Mouse (Mus musculus): Measurements from ENCODE around the gene Cdc6.

DNA sequence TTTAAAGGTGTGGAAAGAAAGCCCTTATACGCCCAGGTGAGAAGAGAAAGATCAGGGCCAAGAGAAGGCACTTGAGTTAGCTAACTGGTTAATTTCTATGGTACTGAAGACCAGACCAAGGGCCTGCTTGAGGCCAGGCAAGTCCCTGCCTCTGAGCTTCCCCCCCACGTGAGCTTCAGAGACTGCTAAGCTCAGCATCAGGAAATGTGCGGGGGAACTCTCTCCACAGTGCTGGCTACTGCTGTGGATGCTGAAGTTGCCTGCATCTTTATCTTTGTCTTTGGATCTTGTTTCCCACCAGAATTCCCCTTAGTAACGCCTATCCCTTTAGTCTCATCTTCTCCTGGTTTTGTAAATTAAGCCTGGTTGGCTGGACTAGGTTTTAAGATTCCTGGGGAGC lies 36.2 kb upstream of the Cdc6 start:
- no peak for TF ChIP-seq CHD1 (IDR thresholded peaks at IDR 0.05; ENCODE audit: low read depth, low read length)
- no peak for TF ChIP-seq CTCF (conservative IDR thresholded peaks at IDR 0.05 in 1 of 2, IDR thresholded peaks at IDR 0.05 in 1 of 2; ENCODE audit: low read depth in 2 of 2, low read length in 2 of 2)
- TF ChIP-seq POLR2A (IDR thresholded peaks at IDR 0.05; ENCODE audit: low read depth, low read length) = no peak
- TF ChIP-seq MXI1 (IDR thresholded peaks at IDR 0.05; ENCODE audit: low read depth, low read length) = no peak
- TF ChIP-seq TCF12 (IDR thresholded peaks at IDR 0.05; ENCODE audit: low read depth, low read length) = no peak
- TF ChIP-seq JUND (conservative IDR thresholded peaks at IDR 0.05; ENCODE audit: low read depth, low read length) = no peak
- no peak for TF ChIP-seq EP300 (IDR thresholded peaks at IDR 0.05; ENCODE audit: low read length)
- TF ChIP-seq ZC3H11A (IDR thresholded peaks at IDR 0.05; ENCODE audit: low read depth, low read length) = no peak
- no peak for TF ChIP-seq KAT2A (IDR thresholded peaks at IDR 0.05; ENCODE audit: insufficient replicate concordance, low read length)
- no peak for TF ChIP-seq TBP (conservative IDR thresholded peaks at IDR 0.05; ENCODE audit: low read depth, low read length)
- TF ChIP-seq ELF1 (IDR thresholded peaks at IDR 0.05; ENCODE audit: low read depth, low read length) = no peak
